13 mouse cellular contexts compared by ENCODE assay signal in the genomic region with DNA sequence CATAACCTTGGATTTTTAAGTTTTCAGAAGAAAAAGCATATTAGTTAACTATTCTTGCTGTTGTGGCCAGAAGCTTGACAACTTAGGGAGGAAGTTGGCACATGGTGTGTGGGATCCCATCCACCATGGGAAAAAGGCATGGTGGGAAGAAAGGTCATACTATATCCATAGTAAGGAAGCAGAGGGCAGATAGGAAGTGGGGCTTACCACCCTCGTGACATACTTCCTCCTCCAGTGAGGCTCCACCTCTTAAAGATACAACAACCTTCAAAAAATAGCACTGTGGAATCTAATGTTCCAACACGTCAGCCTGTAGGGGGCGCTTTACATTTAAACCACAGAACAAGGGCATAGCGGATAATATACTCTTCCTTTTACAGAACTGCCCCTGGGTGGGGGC. TPM values are rescaled to one million over a fixed set of nuclear protein-coding genes. Genes with fewer than 3 reads are reported as not detected.
DNase-seq lines count a peak whose midpoint lies in the region; ATAC-seq and TF ChIP-seq lines count a peak whose summit lies in the region.
"Had no signal": no experiment of that assay in that cellular context is flagged by ENCODE, and none has a peak within 500 bp of the region (broad histone marks: within the 10 kb centered on the region; RNA-seq: fewer than 3 reads in every experiment).

No protein-coding gene starts in this region.

- TF ChIP-seq POLR2A in thymus, adult 2 months (IDR thresholded peaks at IDR 0.05; ENCODE audit: control insufficient read depth, extremely low read depth, insufficient read depth, low read length, poor library complexity) = no peak
- no peak for TF ChIP-seq POLR2A in MEL (IDR thresholded peaks at IDR 0.05; ENCODE audit: control insufficient read depth in 1 of 2, insufficient read depth in 1 of 2, low read depth in 1 of 2, low read length in 2 of 2, poor library complexity in 1 of 2)

- H3K4me3 ChIP-seq in thymus, adult 2 months (ENCODE audit: control insufficient read depth, insufficient read depth, low read length) = no peak overlapping the region
- H3K4me3 ChIP-seq in MEL (ENCODE audit: control insufficient read depth in 1 of 2, insufficient read depth in 1 of 2, low read depth in 2 of 2, low read length in 2 of 2) = no peak overlapping the region
- H3K4me3 ChIP-seq in hindbrain, embryonic 10.5 days = no peak overlapping the region
- H3K4me3 ChIP-seq: limb, embryonic 15.5 days; neural tube, embryonic 13.5 days; stomach, embryonic 15.5 days had no signal

- no peak overlapping the region for H3K27ac ChIP-seq in thymus, adult 2 months (ENCODE audit: control insufficient read depth, insufficient read depth, low read length)
- no peak overlapping the region for H3K27ac ChIP-seq in MEL (ENCODE audit: control insufficient read depth, low read depth, low read length)
- no peak overlapping the region for H3K27ac ChIP-seq in hindbrain, embryonic 10.5 days
- H3K27ac ChIP-seq: kidney, postnatal 0 days; limb, embryonic 15.5 days; neural tube, embryonic 13.5 days; stomach, embryonic 15.5 days had no signal

- WGBS in thymus, adult 2 months = 48% methylated on average over 4 of the region's 4 CpGs
- 65% methylated on average over 4 of the region's 4 CpGs for WGBS in hindbrain, embryonic 10.5 days

- no peaks in the 10 kb centered on the region for H3K27me3 ChIP-seq in thymus, adult 2 months (ENCODE audit: control insufficient read depth, insufficient read depth, low read length)
- no peaks in the 10 kb centered on the region for H3K27me3 ChIP-seq in MEL (ENCODE audit: control insufficient read depth in 1 of 2, insufficient read depth in 2 of 2, low read length in 2 of 2)
- H3K27me3 ChIP-seq in hindbrain, embryonic 10.5 days (ENCODE audit: insufficient read depth, poor library complexity, severe bottlenecking) = no peaks in the 10 kb centered on the region
- H3K27me3 ChIP-seq: limb, embryonic 15.5 days; neural tube, embryonic 13.5 days; stomach, embryonic 15.5 days had no signal

- no peaks in the 10 kb centered on the region for H3K79me2 ChIP-seq in MEL (ENCODE audit: control insufficient read depth, insufficient read depth, low read length, poor library complexity)

- H3K9me3 ChIP-seq in MEL (replicated peaks; ENCODE audit: insufficient read depth, low read length) = no peaks in the 10 kb centered on the region
- no peaks in the 10 kb centered on the region for H3K9me3 ChIP-seq in hindbrain, embryonic 10.5 days
- H3K9me3 ChIP-seq: limb, embryonic 15.5 days; neural tube, embryonic 13.5 days; stomach, embryonic 15.5 days had no signal

- DNase-seq in thymus, adult 2 months = peak; percentile 11
- no peak for DNase-seq in thymus, postnatal 36 days
- DNase-seq in MEL (ENCODE audit: low read depth, low spot score) = peak; percentile 21
- DNase-seq in left cerebral cortex, postnatal 4 days = no peak
- no peak for DNase-seq in hindbrain, embryonic 10.5 days (ENCODE audit: low spot score)
- DNase-seq in right cerebral cortex, postnatal 4 days = no peak
- DNase-seq: cerebellum, postnatal 25 days; lung, embryonic 14.5 days had no signal

- no peak overlapping the region for H3K9ac ChIP-seq in MEL (ENCODE audit: control insufficient read depth, low read depth, low read length, poor library complexity, severe bottlenecking)
- H3K9ac ChIP-seq: limb, embryonic 15.5 days; lung, embryonic 14.5 days; neural tube, embryonic 13.5 days; stomach, embryonic 15.5 days had no signal

- TF ChIP-seq CTCF in thymus, adult 2 months (IDR thresholded peaks at IDR 0.05; ENCODE audit: borderline replicate concordance, control insufficient read depth, extremely low read depth, insufficient read depth, low read length, poor library complexity) = no peak
- peak in 1 of 3 experiments; percentile 12; a peak in 1 of 6 replicates for TF ChIP-seq CTCF in MEL (IDR thresholded peaks at IDR 0.05 in 2 of 3, conservative IDR thresholded peaks at IDR 0.05 in 1 of 3; ENCODE audit: control insufficient read depth in 1 of 3, insufficient read depth in 1 of 3, low read depth in 2 of 3, low read length in 3 of 3, poor library complexity in 1 of 3, severe bottlenecking in 1 of 3)

- ATAC-seq in megakaryocyte, adult 5-6 weeks (ENCODE audit: poor library complexity, severe bottlenecking) = peak; percentile 46

- intact Hi-C loops in left cerebral cortex, postnatal 4 days (cut with DNase I) = no loop called here

- no peak for TF ChIP-seq EP300 in MEL (IDR thresholded peaks at IDR 0.05; ENCODE audit: low read depth in 1 of 2, low read length in 2 of 2)

- no peak for TF ChIP-seq RAD21 in MEL (IDR thresholded peaks at IDR 0.05; ENCODE audit: low read depth, low read length)

- peaks cover 18% of the 10 kb centered on the region for H3K4me1 ChIP-seq in thymus, adult 2 months (replicated peaks; ENCODE audit: control insufficient read depth, insufficient read depth, low read length)
- H3K4me1 ChIP-seq in MEL (ENCODE audit: control insufficient read depth in 1 of 2, insufficient read depth in 2 of 2, low read length in 2 of 2) = peaks cover under 1 to 20% of the 10 kb centered on the region in 2 experiments; a peak in 3 of 4 replicates
- no peaks in the 10 kb centered on the region for H3K4me1 ChIP-seq in hindbrain, embryonic 10.5 days (replicated peaks)
- H3K4me1 ChIP-seq: neural tube, embryonic 13.5 days; stomach, embryonic 15.5 days had no signal

- no peaks in the 10 kb centered on the region for H3K36me3 ChIP-seq in thymus, adult 2 months (ENCODE audit: control insufficient read depth, insufficient read depth, low read length)
- H3K36me3 ChIP-seq in MEL (ENCODE audit: control insufficient read depth in 1 of 2, insufficient read depth in 2 of 2, low read length in 2 of 2) = peaks cover 0 to 12% of the 10 kb centered on the region in 2 experiments; a peak in 2 of 4 replicates
- no peaks in the 10 kb centered on the region for H3K36me3 ChIP-seq in hindbrain, embryonic 10.5 days
- H3K36me3 ChIP-seq: limb, embryonic 15.5 days; neural tube, embryonic 13.5 days; stomach, embryonic 15.5 days had no signal

TF ChIP-seq in MEL, 35 proteins besides CTCF, POLR2A, EP300 and RAD21:
- TF ChIP-seq ETS1 (IDR thresholded peaks at IDR 0.05; ENCODE audit: low read depth, low read length) (no peak), JUND (IDR thresholded peaks at IDR 0.05; ENCODE audit: low read depth, low read length) (no peak), TAL1 (IDR thresholded peaks at IDR 0.05; ENCODE audit: low read length) (no peak), MEF2A (IDR thresholded peaks at IDR 0.05; ENCODE audit: extremely low read depth, insufficient replicate concordance, low read depth, low read length, poor library complexity, severe bottlenecking) (no peak), MAX (IDR thresholded peaks at IDR 0.05; ENCODE audit: low read length) (no peak), ELF1 (IDR thresholded peaks at IDR 0.05; ENCODE audit: low read depth, low read length) (no peak), GATA1 (IDR thresholded peaks at IDR 0.05; ENCODE audit: low read depth, low read length) (no peak)

RNA-seq across cellular contexts. Expression of a gene that starts 57.1 kb away (rescaled TPM):
- polyA plus RNA-seq in thymus, adult 2 months (2012; rRNA removed) = 7.2 and 8.1 TPM in 2 replicates
- 19.0 and 19.8 TPM in 2 replicates for total RNA-seq in MEL (2012; rRNA removed)
- 10 to 100 TPM in 1 of 2 experiments, not detected in 1; 21.9 TPM for polyA plus RNA-seq in MEL (2012; ENCODE audit: insufficient read depth in 1 of 2, insufficient read length in 2 of 2, low read depth in 1 of 2, low replicate concordance in 2 of 2, missing spikeins in 1 of 2)
- 19.1 and 19.8 TPM in 2 replicates for total RNA-seq in megakaryocyte, adult 5-6 weeks (2015)
- 13.5 and 15.2 TPM in 2 replicates for total RNA-seq in megakaryocyte, adult 5-6 weeks (2017)
- total RNA-seq in left cerebral cortex, postnatal 4 days (2021) = 1 to 10 TPM; 3.4 TPM
- polyA plus RNA-seq in hindbrain, embryonic 10.5 days (2016; fragmentation: Nextera tagmentation; extraction: Ambion mirVana) = 5.1 and 5.4 TPM in 2 replicates

Comparison
In these comparisons a context has a peak if more than half of its experiments do, and no peak if none do; other contexts are left out.
1. DNase-seq: peak in thymus, adult 2 months (single experiment) and MEL (single experiment); none in thymus, postnatal 36 days (0 of 2), left cerebral cortex, postnatal 4 days (single experiment), hindbrain, embryonic 10.5 days (single experiment) and right cerebral cortex, postnatal 4 days (single experiment).